Mouse (Mus musculus) stomach, postnatal 0 days (tissue): ENCODE results near the gene Tbc1d16.

Experiments
- CTCF ChIP-seq: IDR thresholded peaks from 2 replicates; pipeline ENCODE4 v1.5.1; 2016; ENCODE audit warnings: antibody characterized with exemption, low read depth, mild to moderate bottlenecking, moderate library complexity
- EP300 ChIP-seq: optimal IDR thresholded peaks from 2 replicates; pipeline ENCODE3; 2016; ENCODE audit warnings: antibody characterized with exemption

DNA sequence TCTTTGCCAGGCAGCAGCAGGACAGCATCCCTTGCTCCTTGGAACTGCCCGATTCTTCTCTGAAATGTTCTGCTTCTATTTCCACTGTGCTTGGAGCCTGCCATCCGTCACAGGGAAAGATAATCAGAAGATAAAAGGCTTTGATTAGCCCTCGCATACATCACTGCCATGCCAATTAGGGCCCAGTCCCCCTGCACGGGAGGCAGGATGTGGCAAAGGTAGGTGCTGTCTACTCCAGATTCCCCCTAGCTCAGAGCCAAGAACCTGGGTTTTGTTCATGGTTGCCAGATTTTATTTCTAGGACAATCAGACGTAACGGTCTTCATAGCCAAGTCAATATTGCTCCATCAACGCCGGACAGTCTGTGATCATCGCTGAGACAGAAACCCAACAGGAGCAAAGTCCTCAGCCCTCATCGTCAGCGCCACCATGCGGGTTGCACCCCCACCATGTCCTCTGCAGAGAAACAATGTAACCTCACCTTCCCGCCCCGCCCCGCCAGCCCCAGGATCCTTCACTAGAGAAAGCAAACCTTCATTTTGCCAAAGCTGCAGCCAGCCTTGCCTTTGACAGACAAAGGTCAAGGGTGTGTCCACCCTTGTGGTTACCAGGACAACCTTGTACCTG lies 44.5 kb downstream of the Tbc1d16 start:
- TF ChIP-seq CTCF (no peak), EP300 (no peak)
